Mouse (Mus musculus): ENCODE measurements around the gene Foxe3.
"Not testable (repeated sequence)": the region's sequence is repeated elsewhere in the genome, so short reads cannot be mapped to it uniquely, and the experiment has no call there.

Gene Foxe3

GRCm38 (mm10) chr4:114925917-114926312 is at the start of gene Foxe3:
TSS of gene Foxe3 (minus strand) at chr4:114926013.
- in situ Hi-C loops (cut with MboI; ENCODE audit: low pct_unique_long_range_greater_than_20kb in 1 of 2, low sequenced_read_pairs in 2 of 2, unreplicated experiment in 1 of 2): no loop called here

DNA sequence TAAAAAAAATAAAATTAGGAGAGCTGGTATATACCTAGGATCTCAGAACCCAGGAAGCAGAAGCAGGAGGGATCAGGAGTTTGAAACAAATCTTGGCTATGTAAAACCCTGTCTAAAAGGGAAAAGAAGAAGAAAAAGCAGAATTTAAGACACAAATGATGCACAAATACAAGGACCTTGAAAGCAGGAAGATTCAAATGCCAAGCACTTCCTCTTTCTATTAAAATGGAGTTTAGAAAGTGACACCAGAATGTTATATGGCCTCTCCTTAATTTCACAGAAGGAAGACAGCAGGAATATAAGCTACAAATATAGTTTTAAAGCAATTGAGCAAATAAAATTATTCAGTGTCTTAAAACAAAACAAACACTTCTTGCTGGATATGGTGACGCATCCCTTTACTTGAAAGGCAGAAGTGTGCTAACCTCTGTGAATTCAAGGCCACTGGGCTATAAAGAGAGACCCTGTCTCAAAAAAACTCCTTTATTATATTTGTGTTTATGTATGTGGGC is 47.5 kb upstream of the Foxe3 start:
- in situ Hi-C loops (cut with MboI; ENCODE audit: low pct_unique_long_range_greater_than_20kb in 1 of 2, low sequenced_read_pairs in 2 of 2, unreplicated experiment in 1 of 2): no loop called here

DNA sequence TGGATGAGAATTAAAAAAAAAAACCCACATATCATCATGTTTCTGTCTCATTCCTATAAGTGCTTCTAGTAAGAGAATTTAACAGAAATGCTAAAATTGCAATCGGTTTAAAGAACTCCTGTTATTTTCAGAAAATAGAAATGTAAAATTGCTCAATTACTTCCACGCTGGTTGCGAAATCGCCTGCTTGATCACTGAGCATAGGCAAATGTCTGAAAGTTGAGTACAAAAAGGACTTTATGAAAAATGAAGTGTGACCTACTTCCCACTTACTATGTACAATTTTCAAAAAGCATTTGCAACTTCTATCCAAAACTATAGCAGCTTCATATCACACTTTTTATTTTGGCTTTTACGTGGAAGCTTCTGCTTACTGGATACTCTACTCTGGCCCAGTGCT is 44.9 kb upstream of the Foxe3 start:
- in situ Hi-C loops (cut with MboI; ENCODE audit: low pct_unique_long_range_greater_than_20kb in 1 of 2, low sequenced_read_pairs in 2 of 2, unreplicated experiment in 1 of 2): no loop called here

- in situ Hi-C loops (cut with MboI; ENCODE audit: low pct_unique_long_range_greater_than_20kb in 1 of 2, low sequenced_read_pairs in 2 of 2, unreplicated experiment in 1 of 2): not testable (repeated sequence)
These were observed 35.1 kb upstream of the Foxe3 start for GRCm38 (mm10) chr4:114960881-114961280.

GRCm38 (mm10) chr4:114959533-114959932 is 33.7 kb upstream of the Foxe3 start:
- in situ Hi-C loops (cut with MboI; ENCODE audit: low pct_unique_long_range_greater_than_20kb in 1 of 2, low sequenced_read_pairs in 2 of 2, unreplicated experiment in 1 of 2): no loop called here

DNA sequence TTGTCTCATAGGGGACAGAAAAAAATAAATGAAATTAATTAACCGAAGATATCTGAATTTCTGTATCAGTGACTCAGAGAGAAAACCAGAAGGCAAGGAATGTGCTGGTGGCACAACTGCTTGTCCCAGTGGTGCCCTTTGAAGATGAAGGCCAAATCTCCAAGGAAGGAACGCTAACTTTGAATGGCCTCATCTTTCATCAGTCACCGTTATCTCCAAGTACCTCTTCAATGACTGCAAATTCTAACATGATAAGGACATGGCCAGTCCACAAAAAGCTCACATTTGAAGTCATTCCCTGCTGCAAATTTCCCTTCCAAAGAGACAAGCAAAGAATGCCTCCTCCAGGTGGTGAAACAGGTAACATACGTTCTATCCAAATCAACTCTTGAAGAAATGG is 33.0 kb upstream of the Foxe3 start:
- in situ Hi-C loops (cut with MboI; ENCODE audit: low pct_unique_long_range_greater_than_20kb in 1 of 2, low sequenced_read_pairs in 2 of 2, unreplicated experiment in 1 of 2): no loop called here

- in situ Hi-C loops (cut with MboI; ENCODE audit: low pct_unique_long_range_greater_than_20kb in 1 of 2, low sequenced_read_pairs in 2 of 2, unreplicated experiment in 1 of 2): no loop called here
These were observed 32.4 kb upstream of the Foxe3 start for GRCm38 (mm10) chr4:114958231-114958630.

DNA sequence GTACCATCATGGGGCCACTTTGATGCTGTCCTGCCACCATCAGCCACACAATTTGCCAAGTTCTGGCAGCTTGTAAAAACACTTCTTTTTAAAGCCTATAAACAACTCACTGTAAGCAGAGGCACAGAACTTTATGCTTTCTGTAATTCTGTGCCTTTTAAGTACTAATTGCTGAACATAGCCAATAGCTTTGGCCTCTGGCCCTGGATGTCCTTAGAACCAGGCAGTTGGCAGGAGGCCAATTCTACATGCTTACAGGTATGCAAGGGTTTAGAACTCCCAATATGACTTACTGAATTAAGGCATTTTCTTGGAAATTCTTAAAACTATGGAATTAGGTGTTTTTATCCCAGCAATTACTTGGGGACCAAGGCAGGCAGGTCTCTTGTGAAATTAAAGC is 31.6 kb upstream of the Foxe3 start:
- in situ Hi-C loops (cut with MboI; ENCODE audit: low pct_unique_long_range_greater_than_20kb in 1 of 2, low sequenced_read_pairs in 2 of 2, unreplicated experiment in 1 of 2): no loop called here

- in situ Hi-C loops (cut with MboI; ENCODE audit: low pct_unique_long_range_greater_than_20kb in 1 of 2, low sequenced_read_pairs in 2 of 2, unreplicated experiment in 1 of 2): no loop called here
These were observed 27.4 kb upstream of the Foxe3 start for GRCm38 (mm10) chr4:114953172-114953571.

GRCm38 (mm10) chr4:114947852-114948481 is 22.2 kb upstream of the Foxe3 start:
- in situ Hi-C loops (cut with MboI; ENCODE audit: low pct_unique_long_range_greater_than_20kb in 1 of 2, low sequenced_read_pairs in 2 of 2, unreplicated experiment in 1 of 2): no loop called here

DNA sequence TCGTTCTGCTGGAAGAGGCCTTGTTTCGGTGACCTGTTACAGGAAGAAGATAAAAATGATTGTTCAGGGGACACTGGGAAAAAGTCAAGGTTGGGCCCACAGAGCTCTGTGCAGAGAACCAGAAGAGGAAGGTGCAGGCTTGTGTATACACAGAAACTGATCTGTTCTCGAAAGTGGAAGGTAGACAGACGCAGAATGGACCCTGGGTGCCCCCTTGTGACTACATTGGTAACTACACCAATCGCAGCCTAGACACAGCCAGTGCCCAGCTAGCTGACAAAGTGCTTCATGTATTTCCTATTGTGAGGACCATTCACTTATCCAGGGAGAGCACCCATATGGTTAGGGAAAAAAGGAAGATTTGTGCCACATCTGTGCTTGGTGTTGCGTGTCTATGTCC is 21.6 kb upstream of the Foxe3 start:
- in situ Hi-C loops (cut with MboI; ENCODE audit: low pct_unique_long_range_greater_than_20kb in 1 of 2, low sequenced_read_pairs in 2 of 2, unreplicated experiment in 1 of 2): no loop called here

DNA sequence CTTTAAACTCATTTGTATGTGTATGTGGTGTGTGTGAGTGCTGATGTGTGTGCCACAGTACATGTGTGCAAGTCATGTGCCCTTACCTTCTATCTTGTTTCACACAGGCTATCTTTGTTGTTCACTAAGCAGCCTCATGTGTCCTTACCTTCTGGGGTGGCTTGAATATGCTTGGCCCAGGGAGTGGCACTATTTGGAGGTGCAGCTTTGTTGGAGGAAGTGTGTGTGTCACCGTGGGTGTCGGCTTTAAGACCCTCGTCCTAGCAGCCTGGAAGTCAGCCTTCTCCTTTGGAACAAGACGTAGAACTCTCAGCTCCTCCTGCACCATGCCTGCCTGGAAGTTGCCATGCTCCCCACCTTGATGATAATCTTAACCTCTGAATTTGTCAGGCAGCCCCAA is 20.6 kb upstream of the Foxe3 start:
- in situ Hi-C loops (cut with MboI; ENCODE audit: low pct_unique_long_range_greater_than_20kb in 1 of 2, low sequenced_read_pairs in 2 of 2, unreplicated experiment in 1 of 2): no loop called here

GRCm38 (mm10) chr4:114945021-114945420 is 19.2 kb upstream of the Foxe3 start:
- in situ Hi-C loops (cut with MboI; ENCODE audit: low pct_unique_long_range_greater_than_20kb in 1 of 2, low sequenced_read_pairs in 2 of 2, unreplicated experiment in 1 of 2): no loop called here

GRCm38 (mm10) chr4:114942583-114942982 is 16.8 kb upstream of the Foxe3 start:
- in situ Hi-C loops (cut with MboI; ENCODE audit: low pct_unique_long_range_greater_than_20kb in 1 of 2, low sequenced_read_pairs in 2 of 2, unreplicated experiment in 1 of 2): no loop called here

DNA sequence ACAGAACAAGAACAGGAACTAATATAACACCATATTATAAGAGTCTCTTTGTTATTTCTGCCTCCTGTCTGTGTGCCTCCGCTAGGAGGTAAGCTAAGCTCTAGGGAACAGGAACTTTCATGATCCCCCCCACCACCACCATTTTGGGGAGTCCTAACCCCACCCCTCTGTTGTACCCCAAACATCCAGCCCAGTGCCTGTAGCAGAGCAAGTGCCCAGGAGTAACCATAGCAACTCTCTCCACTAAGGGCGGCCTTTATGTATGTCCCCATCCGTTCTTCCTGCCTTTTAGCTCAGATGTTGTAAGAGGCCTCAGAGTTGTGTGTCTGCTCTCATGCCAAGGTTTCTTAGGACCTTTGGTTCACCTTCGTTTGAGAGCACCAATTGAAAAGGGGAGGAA is 16.3 kb upstream of the Foxe3 start:
- in situ Hi-C loops (cut with MboI; ENCODE audit: low pct_unique_long_range_greater_than_20kb in 1 of 2, low sequenced_read_pairs in 2 of 2, unreplicated experiment in 1 of 2): no loop called here

GRCm38 (mm10) chr4:114941311-114941710 is 15.5 kb upstream of the Foxe3 start:
- in situ Hi-C loops (cut with MboI; ENCODE audit: low pct_unique_long_range_greater_than_20kb in 1 of 2, low sequenced_read_pairs in 2 of 2, unreplicated experiment in 1 of 2): no loop called here

- in situ Hi-C loops (cut with MboI; ENCODE audit: low pct_unique_long_range_greater_than_20kb in 1 of 2, low sequenced_read_pairs in 2 of 2, unreplicated experiment in 1 of 2): no loop called here
These were observed 12.4 kb upstream of the Foxe3 start for GRCm38 (mm10) chr4:114938248-114938647.

DNA sequence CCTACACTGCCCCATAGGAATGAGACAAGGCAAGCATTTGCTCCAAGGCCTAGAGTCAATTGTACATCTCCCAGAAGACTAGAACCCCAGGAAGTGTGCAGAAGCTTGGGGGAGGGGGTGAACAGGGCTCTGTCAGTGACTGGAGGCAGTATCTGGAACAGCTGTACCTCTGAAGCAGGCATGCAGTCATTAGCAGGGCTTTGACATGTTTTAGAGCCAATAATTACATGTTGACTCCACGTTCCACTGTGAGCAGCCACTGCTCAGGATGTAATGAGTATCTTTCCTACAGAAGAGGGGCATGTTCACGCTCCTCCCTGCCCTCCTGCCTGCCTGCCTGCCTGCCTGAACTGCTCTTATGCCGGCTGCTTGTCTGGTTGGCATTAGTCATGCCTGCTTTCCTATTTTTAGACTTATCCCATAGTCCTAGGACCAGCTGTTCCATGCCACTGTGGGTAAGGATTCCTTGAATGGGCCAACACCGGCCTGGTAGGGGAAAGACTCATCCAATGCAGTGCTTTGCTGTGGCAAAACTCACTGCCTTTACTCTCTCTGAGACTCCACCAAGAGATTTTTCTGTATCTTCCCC is 11.7 kb upstream of the Foxe3 start:
- in situ Hi-C loops (cut with MboI; ENCODE audit: low pct_unique_long_range_greater_than_20kb in 1 of 2, low sequenced_read_pairs in 2 of 2, unreplicated experiment in 1 of 2): no loop called here

- in situ Hi-C loops (cut with MboI; ENCODE audit: low pct_unique_long_range_greater_than_20kb in 1 of 2, low sequenced_read_pairs in 2 of 2, unreplicated experiment in 1 of 2): no loop called here
These were observed 8.4 kb upstream of the Foxe3 start for GRCm38 (mm10) chr4:114934188-114934587.

- in situ Hi-C loops (cut with MboI; ENCODE audit: low pct_unique_long_range_greater_than_20kb in 1 of 2, low sequenced_read_pairs in 2 of 2, unreplicated experiment in 1 of 2): no loop called here
These were observed 6.9 kb upstream of the Foxe3 start for GRCm38 (mm10) chr4:114932747-114933146.

Data from mouse embryonic stem cell (cell line).